Mouse (Mus musculus): ENCODE results near the gene Evi5. TPM values are rescaled to one million over a fixed set of nuclear protein-coding genes. Genes with fewer than 3 reads are reported as not detected.

Gene Evi5
- total RNA-seq, 2 experiments from 2014 or later: 63.2 to 70.7 TPM

- Histone ChIP-seq H3K27ac (no peak overlapping the region), H3K4me3 (no peak overlapping the region)
- no peak for DNase-seq (ENCODE audit: low spot score in 2 of 2)
- TF ChIP-seq CTCF (conservative IDR thresholded peaks at IDR 0.05): no peak
These were observed 179.9 kb downstream of the Evi5 start for GRCm38 (mm10) chr5:107695019-107695418.

Other genes starting within 250 kb of the Evi5 start
- not detected for gene Gfi1, start 149.1 kb downstream of the Evi5 start, total RNA-seq (2021)
- not detected for gene Ube2d2b, start 45.0 kb downstream of the Evi5 start, total RNA-seq (2021)
- gene Rpl5, start 25.4 kb upstream of the Evi5 start, total RNA-seq (2021): 10 to 100 TPM; 66.6 to 68.7 TPM
- 10 to 100 TPM; 36.2 to 40.0 TPM for gene Fam69a, start 112.0 kb upstream of the Evi5 start, total RNA-seq (2021)
- 10 to 100 TPM; 54.9 to 57.3 TPM for gene Mtf2, start 190.6 kb upstream of the Evi5 start, total RNA-seq (2021)

Measured in layer of hippocampus, adult 2 months (tissue).